Mouse (Mus musculus) ES-E14 (cell line): ENCODE measurements around the gene Ctnna3. TPM values are rescaled to one million over a fixed set of nuclear protein-coding genes. Genes with fewer than 3 reads are reported as not detected.

ENCODE experiments used
- DNase-seq: peaks from one replicate; pipeline ENCODE4 v3.0.0-alpha.2; 2013; ENCODE audit warnings: low read depth, low spot score
- H3K27ac ChIP-seq: 2 replicates; pipeline ENCODE4 v1.5.1; 2012; ENCODE audit warnings: low read depth, mild to moderate bottlenecking, low read length, moderate library complexity, mixed read lengths; ENCODE audit not compliant: poor library complexity, insufficient read depth, severe bottlenecking
- H3K36me3 ChIP-seq: 2 replicates; pipeline ENCODE4 v1.6.1; 2012; ENCODE audit warnings: mild to moderate bottlenecking, low read length, moderate library complexity, mixed read lengths; ENCODE audit not compliant: control insufficient read depth, poor library complexity, insufficient read depth, severe bottlenecking
- H3K4me1 ChIP-seq, 2 experiments: fragments of 150-350 bp in 1 of 2; sonication (generic) in 1 of 2; 2 replicates each; pipeline ENCODE4 v1.6.1; 2012; ENCODE audit warnings: low read length in 2 of 2, mild to moderate bottlenecking in 1 of 2, mixed read lengths in 1 of 2; ENCODE audit not compliant: control insufficient read depth in 2 of 2, insufficient read depth in 2 of 2, poor library complexity in 1 of 2
- H3K4me3 ChIP-seq, 2 experiments: fragments of 150-350 bp in 1 of 2; sonication (generic) in 1 of 2; 2 replicates each; pipeline ENCODE4 v1.5.1; 2012; ENCODE audit warnings: low read length in 2 of 2, low read depth in 1 of 2, mild to moderate bottlenecking in 1 of 2, mixed read lengths in 1 of 2; ENCODE audit not compliant: insufficient read depth in 1 of 2, poor library complexity in 1 of 2, severe bottlenecking in 1 of 2
- H3K9ac ChIP-seq: 2 replicates; pipeline ENCODE4 v1.6.1; 2012; ENCODE audit warnings: low read depth, mild to moderate bottlenecking, low read length, mixed read lengths; ENCODE audit not compliant: poor library complexity, insufficient read depth, severe bottlenecking
- H3K9me3 ChIP-seq: fragments of 150-350 bp; sonication (generic); 2 replicates; pipeline ENCODE4 v1.6.1; 2012; ENCODE audit warnings: low read depth, mild to moderate bottlenecking, low read length; ENCODE audit not compliant: control insufficient read depth, insufficient read depth
- CHD2 ChIP-seq: IDR thresholded peaks from 2 replicates; pipeline ENCODE4 v1.6.1; 2014; ENCODE audit warnings: mild to moderate bottlenecking, low read depth, low read length, inconsistent platforms
- HCFC1 ChIP-seq: IDR thresholded peaks from 2 replicates; pipeline ENCODE4 v1.6.1; 2012; ENCODE audit warnings: low read length, inconsistent platforms, borderline replicate concordance; ENCODE audit not compliant: insufficient read depth
- MAFK ChIP-seq: IDR thresholded peaks from 2 replicates; pipeline ENCODE4 v1.6.1; 2014; ENCODE audit warnings: mild to moderate bottlenecking, low read depth, low read length, inconsistent platforms; ENCODE audit not compliant: insufficient read depth
- ZC3H11A ChIP-seq: IDR thresholded peaks from 2 replicates; pipeline ENCODE4 v1.6.1; 2012; ENCODE audit warnings: low read depth, mild to moderate bottlenecking, inconsistent platforms, low read length, borderline replicate concordance
- ZNF384 ChIP-seq: IDR thresholded peaks from 2 replicates; pipeline ENCODE4 v1.6.1; 2012; ENCODE audit warnings: low read depth, low read length, inconsistent platforms
- in situ Hi-C, 2 experiments: fragments of 600-800 bp; cut with MboI; formaldehyde crosslinking; loops; one replicate each; pipeline ENCODE4 v1.15.1; 2025; ENCODE audit warnings: low sequenced_read_pairs in 2 of 2, inconsistent platforms in 1 of 2; ENCODE audit not compliant: unreplicated experiment in 2 of 2
- total RNA-seq: library from RNA; depleted of rRNA; stranded (reverse); fragments of 300-350 nt; gene quantifications from 2 replicates; pipeline ENCODE4 v1.2.3, GENCODE M21; 2012

Ctnna3 gene
- total RNA-seq, 1 experiment = not detected

GRCm38 (mm10) chr10:63429023-63429340, 916 bp upstream of the Ctnna3 start:
- Histone ChIP-seq H3K9me3 (no peaks in the 10 kb centered on the region), H3K36me3 (no peaks in the 10 kb centered on the region), H3K27ac (no peak overlapping the region), H3K4me3 (peak overlapping the region; percentile 59 to 66), H3K4me1 (peaks cover 0 to 12% of the 10 kb centered on the region in 2 experiments; a peak in 2 of 4 replicates), H3K9ac (peak overlapping the region; percentile 58; the same call in 1 of the 2 replicates)
- TF ChIP-seq MAFK = no peak
- TF ChIP-seq HCFC1 = no peak; the same call in 1 of the 2 replicates
- no peak for TF ChIP-seq CHD2
- TF ChIP-seq ZNF384 = no peak
- no peak for TF ChIP-seq ZC3H11A
- DNase-seq = no peak
- in situ Hi-C loops = no loop called here

GRCm38 (mm10) chr10:63429380-63429779, 518 bp upstream of the Ctnna3 start:
- Histone ChIP-seq H3K9ac (peak overlapping the region; percentile 85), H3K36me3 (no peaks in the 10 kb centered on the region), H3K4me1 (peaks cover 0 to 12% of the 10 kb centered on the region in 2 experiments; a peak in 2 of 4 replicates), H3K27ac (peak overlapping the region; percentile 78), H3K4me3 (peak overlapping the region; percentile 68 to 74), H3K9me3 (no peaks in the 10 kb centered on the region)
- TF ChIP-seq HCFC1 (0 out of 2 replicates have a peak, but pooled peaks have one; percentile 22), MAFK (peak; percentile 92), ZC3H11A (no peak), ZNF384 (peak; percentile 88), CHD2 (no peak)
- DNase-seq = peak; percentile 83
- in situ Hi-C loops = no loop called here

- TF ChIP-seq ZC3H11A = no peak
- no peak for TF ChIP-seq CHD2
- TF ChIP-seq HCFC1 = no peak
- no peak for TF ChIP-seq MAFK
- no peak for TF ChIP-seq ZNF384
- 0 out of 4 replicates have a peak overlapping the region, but pooled peaks of 1 of the 2 experiments have one; percentile 0 for H3K4me3 ChIP-seq
- in situ Hi-C loops = no loop called here
- H3K9ac ChIP-seq = no peak overlapping the region
- DNase-seq = peak; percentile 27
- no peak overlapping the region for H3K27ac ChIP-seq
- H3K9me3 ChIP-seq = no peaks in the 10 kb centered on the region
- H3K4me1 ChIP-seq = peaks cover 0 to 8% of the 10 kb centered on the region in 2 experiments; a peak in 2 of 4 replicates
- no peaks in the 10 kb centered on the region for H3K36me3 ChIP-seq
Observed at GRCm38 (mm10) chr10:63431221-63431736, 1.4 kb downstream of the Ctnna3 start.

GRCm38 (mm10) chr10:63432099-63432498, 2.2 kb downstream of the Ctnna3 start:
- Histone ChIP-seq H3K27ac (no peak overlapping the region), H3K36me3 (no peaks in the 10 kb centered on the region), H3K9ac (no peak overlapping the region), H3K4me1 (peaks cover 0 to 4% of the 10 kb centered on the region in 2 experiments; a peak in 1 of 4 replicates), H3K4me3 (no peak overlapping the region), H3K9me3 (no peaks in the 10 kb centered on the region)
- TF ChIP-seq CHD2 (no peak), ZC3H11A (no peak), HCFC1 (no peak), MAFK (no peak), ZNF384 (no peak)
- no peak for DNase-seq
- in situ Hi-C loops = no loop called here
